12 mouse cellular contexts compared by ENCODE assay signal in the genomic region with DNA sequence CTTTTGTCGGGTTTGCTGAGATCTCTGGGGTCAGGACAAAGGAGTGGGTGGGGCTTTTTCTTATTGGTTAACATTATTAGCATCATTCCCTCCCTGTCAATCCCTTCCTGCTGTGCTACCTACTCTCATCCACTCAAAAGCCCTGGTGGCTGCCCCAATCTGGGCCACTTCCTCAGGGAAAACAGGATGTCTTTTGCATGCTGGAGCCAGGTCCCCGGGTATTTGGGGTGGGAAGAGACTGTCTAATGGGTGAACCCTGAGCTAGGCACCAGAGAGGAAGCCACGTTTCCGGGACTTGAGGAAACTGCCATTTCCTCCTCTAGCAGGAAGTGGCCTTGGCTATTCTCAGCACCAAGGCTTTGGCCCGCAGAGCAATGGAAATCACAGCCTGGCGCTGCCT.
A peak's percentile ranks its signal among the peaks of the same experiment; 100 is the strongest.
DNase-seq lines count a peak whose midpoint lies in the region; ATAC-seq lines count a peak whose summit lies in the region.
"Had no signal": no experiment of that assay in that cellular context is flagged by ENCODE, and none has a peak within 500 bp of the region (broad histone marks: within the 10 kb centered on the region; RNA-seq: fewer than 3 reads in every experiment).

No protein-coding gene starts in this region.

- DNase-seq in forebrain, embryonic 10.5 days (ENCODE audit: extremely low spot score, low spot score) = no peak
- DNase-seq in B cell, adult 2 months = peak; percentile 49
- peak; percentile 64 to 83 for DNase-seq in kidney, postnatal 36 days
- no peak for DNase-seq in embryo, embryonic 11 days
- DNase-seq in ovary, adult 18-20 months (ENCODE audit: low spot score) = no peak
- DNase-seq: cerebellum, adult 18-20 months; forebrain, postnatal 0 days had no signal

- H3K9me3 ChIP-seq in forebrain, embryonic 10.5 days = 0 out of 2 replicates have a peak, but pooled peaks cover 4% of the 10 kb centered on the region
- H3K9me3 ChIP-seq in forebrain, embryonic 15.5 days = no peaks in the 10 kb centered on the region; the same call in 1 of the 2 replicates
- no peaks in the 10 kb centered on the region for H3K9me3 ChIP-seq in heart, embryonic 16.5 days (replicated peaks; ENCODE audit: control insufficient read depth, low read length)
- peaks cover 5% of the 10 kb centered on the region; the same call in 1 of the 2 replicates for H3K9me3 ChIP-seq in midbrain, embryonic 16.5 days (replicated peaks; ENCODE audit: control insufficient read depth, low read length, poor library complexity, severe bottlenecking)
- H3K9me3 ChIP-seq: neural tube, embryonic 12.5 days had no signal

- peaks cover 4% of the 10 kb centered on the region; the same call in 1 of the 2 replicates for H3K4me1 ChIP-seq in forebrain, embryonic 10.5 days
- no peaks in the 10 kb centered on the region for H3K4me1 ChIP-seq in forebrain, embryonic 15.5 days
- H3K4me1 ChIP-seq in heart, embryonic 16.5 days (ENCODE audit: control insufficient read depth, insufficient read depth, low read length) = no peaks in the 10 kb centered on the region
- no peaks in the 10 kb centered on the region for H3K4me1 ChIP-seq in midbrain, embryonic 16.5 days (ENCODE audit: control insufficient read depth, insufficient read depth, low read length)
- H3K4me1 ChIP-seq: neural tube, embryonic 12.5 days had no signal

- H3K4me3 ChIP-seq in forebrain, embryonic 10.5 days = no peak overlapping the region
- no peak overlapping the region for H3K4me3 ChIP-seq in forebrain, embryonic 15.5 days
- no peak overlapping the region for H3K4me3 ChIP-seq in heart, embryonic 16.5 days (ENCODE audit: low read length)
- no peak overlapping the region for H3K4me3 ChIP-seq in midbrain, embryonic 16.5 days (ENCODE audit: low read depth, low read length)
- H3K4me3 ChIP-seq: neural tube, embryonic 12.5 days had no signal

- H3K4me2 ChIP-seq in forebrain, embryonic 15.5 days (replicated peaks) = no peak overlapping the region
- no peak overlapping the region for H3K4me2 ChIP-seq in heart, embryonic 16.5 days (ENCODE audit: low read depth, low read length)
- no peak overlapping the region for H3K4me2 ChIP-seq in midbrain, embryonic 16.5 days (ENCODE audit: low read length)
- H3K4me2 ChIP-seq: neural tube, embryonic 12.5 days had no signal

- no peaks in the 10 kb centered on the region for H3K36me3 ChIP-seq in forebrain, embryonic 10.5 days (replicated peaks)
- no peaks in the 10 kb centered on the region for H3K36me3 ChIP-seq in forebrain, embryonic 15.5 days
- no peaks in the 10 kb centered on the region for H3K36me3 ChIP-seq in heart, embryonic 16.5 days (ENCODE audit: control insufficient read depth, insufficient read depth)
- no peaks in the 10 kb centered on the region for H3K36me3 ChIP-seq in midbrain, embryonic 16.5 days (ENCODE audit: control insufficient read depth, insufficient read depth, low read length)
- H3K36me3 ChIP-seq: neural tube, embryonic 12.5 days had no signal

- 85% methylated on average over 6 of the region's 6 CpGs for WGBS in forebrain, embryonic 10.5 days
- WGBS in forebrain, embryonic 15.5 days = 86% methylated on average over 6 of the region's 6 CpGs
- 69% methylated on average over 6 of the region's 6 CpGs for WGBS in heart, embryonic 16.5 days
- 81% methylated on average over 6 of the region's 6 CpGs for WGBS in midbrain, embryonic 16.5 days

- 0 out of 2 replicates have a peak overlapping the region, but pooled peaks have one; percentile 54 for H3K27ac ChIP-seq in forebrain, embryonic 10.5 days
- H3K27ac ChIP-seq in forebrain, embryonic 15.5 days (replicated peaks) = no peak overlapping the region
- peak overlapping the region; percentile 61 for H3K27ac ChIP-seq in heart, embryonic 16.5 days (ENCODE audit: low read length)
- H3K27ac ChIP-seq in midbrain, embryonic 16.5 days (ENCODE audit: low read length) = no peak overlapping the region
- H3K27ac ChIP-seq: liver, embryonic 14.5 days; neural tube, embryonic 12.5 days had no signal

- H3K27me3 ChIP-seq in forebrain, embryonic 10.5 days (ENCODE audit: poor library complexity, severe bottlenecking) = no peaks in the 10 kb centered on the region
- no peaks in the 10 kb centered on the region for H3K27me3 ChIP-seq in forebrain, embryonic 15.5 days
- H3K27me3 ChIP-seq in heart, embryonic 16.5 days (ENCODE audit: control insufficient read depth, insufficient read depth, low read length) = no peaks in the 10 kb centered on the region
- no peaks in the 10 kb centered on the region for H3K27me3 ChIP-seq in midbrain, embryonic 16.5 days (ENCODE audit: control insufficient read depth, insufficient read depth, low read depth, low read length)
- H3K27me3 ChIP-seq: neural tube, embryonic 12.5 days had no signal

- no peak overlapping the region for H3K9ac ChIP-seq in forebrain, embryonic 15.5 days (replicated peaks)
- no peak overlapping the region for H3K9ac ChIP-seq in heart, embryonic 16.5 days (ENCODE audit: low read length)
- no peak overlapping the region for H3K9ac ChIP-seq in midbrain, embryonic 16.5 days (ENCODE audit: low read depth, low read length)
- H3K9ac ChIP-seq: forebrain, postnatal 0 days; liver, embryonic 14.5 days; neural tube, embryonic 12.5 days had no signal

- no peak for ATAC-seq in forebrain, embryonic 15.5 days (replicated peaks)
- 0 out of 2 replicates have a peak, but pooled peaks have one; percentile 60 for ATAC-seq in heart, embryonic 16.5 days (replicated peaks; ENCODE audit: extremely low read depth, insufficient read depth, low FRiP score)
- ATAC-seq in midbrain, embryonic 16.5 days = no peak
- ATAC-seq: forebrain, postnatal 0 days had no signal

Comparison
In these comparisons a context has a peak if more than half of its experiments do, and no peak if none do; other contexts are left out.
1. H3K27ac ChIP-seq: peak in forebrain, embryonic 10.5 days (single experiment) and heart, embryonic 16.5 days (single experiment); none in forebrain, embryonic 15.5 days (single experiment) and midbrain, embryonic 16.5 days (single experiment).
2. DNase-seq: peak in B cell, adult 2 months (2 of 2) and kidney, postnatal 36 days (2 of 2); none in forebrain, embryonic 10.5 days (single experiment), embryo, embryonic 11 days (single experiment) and ovary, adult 18-20 months (single experiment).